8 mouse cellular contexts compared by ENCODE assay signal in the genomic region with DNA sequence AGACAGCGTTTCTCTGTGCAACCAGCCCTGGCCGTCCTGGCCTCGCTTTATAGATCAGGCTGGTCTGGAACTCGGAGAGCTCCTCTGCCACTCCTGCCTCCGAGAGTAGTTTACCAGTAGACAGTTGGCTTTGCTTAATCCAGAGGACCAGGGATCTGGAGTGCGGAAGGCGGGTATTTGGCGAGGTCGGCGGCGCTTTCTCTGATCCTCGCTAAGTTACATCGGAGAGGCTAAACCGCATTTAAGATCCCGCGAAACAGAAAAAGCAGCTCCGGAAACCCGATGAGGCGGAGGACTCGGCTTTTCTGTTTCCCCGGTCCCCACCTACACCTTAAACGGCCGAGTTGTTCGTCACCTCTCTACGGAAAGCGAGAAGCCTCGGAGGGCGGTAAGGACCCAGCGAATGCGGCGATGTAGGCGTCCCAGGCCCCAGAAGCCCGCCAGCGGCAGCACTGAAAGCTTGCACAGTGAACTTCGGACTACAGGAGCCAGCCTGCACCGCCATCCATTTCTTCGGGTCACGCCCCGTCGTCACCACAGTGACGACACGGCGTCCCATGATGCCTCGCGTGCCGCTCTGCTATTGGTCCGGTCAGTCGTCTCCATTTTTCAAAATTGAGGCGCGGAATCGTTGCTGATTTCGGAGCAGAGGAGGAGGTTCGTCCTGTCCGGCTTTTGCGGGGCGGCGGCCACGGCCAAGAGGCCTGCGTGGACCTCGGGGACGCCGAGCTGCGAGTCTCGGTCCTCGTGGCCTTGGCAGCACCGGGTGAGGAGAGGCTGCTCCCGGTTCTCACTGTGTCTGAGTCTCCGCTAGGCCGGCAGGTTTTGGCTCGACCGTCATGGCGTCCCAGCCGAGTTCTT. TPM values are rescaled to one million over a fixed set of nuclear protein-coding genes. Genes with fewer than 3 reads are reported as not detected.
A peak's percentile ranks its signal among the peaks of the same experiment; 100 is the strongest.
DNase-seq lines count a peak whose midpoint lies in the region; ATAC-seq lines count a peak whose summit lies in the region.

A gene (plus strand): TSS at position 649 of the 861 bp plus-strand sequence.

- peak within 1 kb of the TSS; percentile 91 for H3K27ac ChIP-seq in hindbrain, embryonic 11.5 days (ENCODE audit: low read depth, low read length)

- H3K4me2 ChIP-seq in hindbrain, embryonic 11.5 days (replicated peaks; ENCODE audit: low read depth, low read length): peak within 1 kb of the TSS; percentile 53

- no peaks in the 10 kb centered on the region for H3K27me3 ChIP-seq in hindbrain, embryonic 11.5 days (ENCODE audit: control insufficient read depth, insufficient read depth, low read length)

- under 1% methylated on average over 73 of the region's 73 CpGs for WGBS in hindbrain, embryonic 11.5 days

- no peaks in the 10 kb centered on the region for H3K9me3 ChIP-seq in hindbrain, embryonic 11.5 days (ENCODE audit: control insufficient read depth, low read length)

- no peaks in the 10 kb centered on the region for H3K4me1 ChIP-seq in hindbrain, embryonic 11.5 days (replicated peaks; ENCODE audit: control insufficient read depth, insufficient read depth, low read length)

- peak within 1 kb of the TSS; percentile 92 for H3K4me3 ChIP-seq in hindbrain, embryonic 11.5 days (ENCODE audit: low read depth, low read length)

- H3K36me3 ChIP-seq in hindbrain, embryonic 11.5 days (ENCODE audit: control insufficient read depth, insufficient read depth, low read length): no peaks in the 10 kb centered on the region

- DNase-seq in Muller cell, postnatal 12 days (ENCODE audit: inconsistent ontology term): peak; percentile 96
- peak; percentile 98 for DNase-seq in cerebellum, adult 9-11 months
- DNase-seq in frontal cortex, adult 2 months (ENCODE audit: extremely low spot score in 1 of 2, low spot score in 1 of 2): peak; percentile 97 to 99
- peak; percentile 98 for DNase-seq in hindbrain, embryonic 11.5 days (ENCODE audit: low spot score)
- DNase-seq in layer of hippocampus, postnatal 10 days (ENCODE audit: low spot score in 2 of 2): peak; percentile 98 to 99
- DNase-seq in lung, postnatal 10 days: peak; percentile 99
- DNase-seq in ovary, postnatal 36 days (ENCODE audit: low spot score): peak; percentile 93
- peak; percentile 95 for DNase-seq in thymus, postnatal 25 days

- peak within 1 kb of the TSS; percentile 82 for H3K9ac ChIP-seq in hindbrain, embryonic 11.5 days (ENCODE audit: low read depth, low read length)

- peak; percentile 100 for ATAC-seq in hindbrain, embryonic 11.5 days (ENCODE audit: low FRiP score)

RNA-seq across cellular contexts. Expression of the gene that starts here (rescaled TPM):
- polyA plus RNA-seq in frontal cortex, adult 2 months (2012; rRNA removed): 0.97 and 1.3 TPM in 2 replicates
- 73.5 and 79.9 TPM in 2 replicates for polyA plus RNA-seq in hindbrain, embryonic 11.5 days (2014; fragmentation: Nextera tagmentation; extraction: Ambion mirVana)
- total RNA-seq in layer of hippocampus, postnatal 10 days (2021): 1 to 10 TPM; 4.5 to 5.1 TPM

Comparison
In these comparisons a context has a peak if more than half of its experiments do, and no peak if none do; other contexts are left out.
1. Peak in every context shown above with its lines: DNase-seq, ATAC-seq, H3K4me3 ChIP-seq and H3K27ac ChIP-seq.
2. RNA of the gene that starts here (polyA plus RNA-seq): 73.5 to 79.9 TPM in hindbrain, embryonic 11.5 days; 0.97 to 1.3 TPM in frontal cortex, adult 2 months; every median in the first group is over 10 times any median in the second.